Mouse (Mus musculus): Measurements from ENCODE around the gene Ubtd1. TPM values are rescaled to one million over a fixed set of nuclear protein-coding genes. Genes with fewer than 3 reads are reported as not detected.

The Ubtd1 gene
- total and polyA plus RNA-seq, 3 experiments: 3.4 to 5.8 (median 3.6) TPM

- no peak for TF ChIP-seq MXI1 (IDR thresholded peaks at IDR 0.05; ENCODE audit: low read depth, low read length)
- no peak for TF ChIP-seq ZC3H11A (IDR thresholded peaks at IDR 0.05; ENCODE audit: low read depth, low read length)
- TF ChIP-seq ZKSCAN1 (IDR thresholded peaks at IDR 0.05; ENCODE audit: borderline replicate concordance, low read depth, low read length): no peak
- TF ChIP-seq MYC (IDR thresholded peaks at IDR 0.05; ENCODE audit: low read depth, low read length): no peak
- TF ChIP-seq RCOR1 (conservative IDR thresholded peaks at IDR 0.05; ENCODE audit: low read depth, low read length): no peak
- no peak for TF ChIP-seq PAX5 (IDR thresholded peaks at IDR 0.05; ENCODE audit: low read length)
- no peak for TF ChIP-seq NELFE (IDR thresholded peaks at IDR 0.05; ENCODE audit: low read depth, low read length)
- no peak for TF ChIP-seq USF1 (IDR thresholded peaks at IDR 0.05; ENCODE audit: low read depth, low read length)
- no peak for TF ChIP-seq ZNF384 (IDR thresholded peaks at IDR 0.05; ENCODE audit: low read depth, low read length)
- no peak for TF ChIP-seq KAT2A (IDR thresholded peaks at IDR 0.05; ENCODE audit: insufficient replicate concordance, low read length)
- TF ChIP-seq MEF2A (IDR thresholded peaks at IDR 0.05; ENCODE audit: borderline replicate concordance, low read depth, low read length): no peak
- TF ChIP-seq CTCF (conservative IDR thresholded peaks at IDR 0.05 in 1 of 2, IDR thresholded peaks at IDR 0.05 in 1 of 2; ENCODE audit: low read depth in 2 of 2, low read length in 2 of 2): no peak
- H3K27me3 ChIP-seq (replicated peaks): no peaks in the 10 kb centered on the region
- no peak overlapping the region for H3K9ac ChIP-seq (ENCODE audit: insufficient read depth, low read depth)
- no peak overlapping the region for H3K4me2 ChIP-seq (ENCODE audit: insufficient read depth, low read depth, poor library complexity, severe bottlenecking)
- H3K4me1 ChIP-seq (ENCODE audit: control insufficient read depth in 1 of 2, insufficient read depth in 2 of 2): peaks cover 12 to 24% of the 10 kb centered on the region in 2 experiments; a peak in 3 of 4 replicates
- no peak overlapping the region for H3K4me3 ChIP-seq (replicated peaks in 1 of 3; ENCODE audit: low read depth in 2 of 3, low read length in 2 of 3, poor library complexity in 1 of 3)
- H3K36me3 ChIP-seq (replicated peaks in 1 of 2; ENCODE audit: control insufficient read depth in 1 of 2, insufficient read depth in 1 of 2, low read length in 1 of 2): no peaks in the 10 kb centered on the region
- in situ Hi-C loops (cut with MboI; ENCODE audit: low pct_ligation_motif_present, low pct_unique_long_range_greater_than_20kb, low sequenced_read_pairs) (no loop called here), dilution Hi-C loops (cut with MboI; ENCODE audit: extremely low pct_ligation_motif_present, extremely low pct_unique_long_range_greater_than_20kb, low sequenced_read_pairs) (no loop called here)
- no peak overlapping the region for H3K27ac ChIP-seq (ENCODE audit: insufficient read depth, low read depth)
- H3K9me3 ChIP-seq (replicated peaks; ENCODE audit: low read length): no peaks in the 10 kb centered on the region
- no peaks in the 10 kb centered on the region for H3K79me2 ChIP-seq (replicated peaks; ENCODE audit: control insufficient read depth, extremely low read depth, insufficient read depth, poor library complexity, severe bottlenecking)
- no peak for DNase-seq (ENCODE audit: extremely low read depth)
Measured at GRCm38 (mm10) chr19:42014231-42014825, 32.8 kb downstream of the Ubtd1 start.

- Histone ChIP-seq H3K4me1 (ENCODE audit: control insufficient read depth in 1 of 2, insufficient read depth in 2 of 2) (peaks cover 14 to 30% of the 10 kb centered on the region in 2 experiments; a peak in 3 of 4 replicates), H3K36me3 (replicated peaks in 1 of 2; ENCODE audit: control insufficient read depth in 1 of 2, insufficient read depth in 1 of 2, low read length in 1 of 2) (no peaks in the 10 kb centered on the region), H3K4me2 (ENCODE audit: insufficient read depth, low read depth, poor library complexity, severe bottlenecking) (no peak overlapping the region), H3K9ac (ENCODE audit: insufficient read depth, low read depth) (no peak overlapping the region), H3K27ac (ENCODE audit: insufficient read depth, low read depth) (no peak overlapping the region), H3K9me3 (replicated peaks; ENCODE audit: low read length) (no peaks in the 10 kb centered on the region), H3K27me3 (replicated peaks) (no peaks in the 10 kb centered on the region), H3K4me3 (replicated peaks in 1 of 3; ENCODE audit: low read depth in 2 of 3, low read length in 2 of 3, poor library complexity in 1 of 3) (no peak overlapping the region), H3K79me2 (replicated peaks; ENCODE audit: control insufficient read depth, extremely low read depth, insufficient read depth, poor library complexity, severe bottlenecking) (no peaks in the 10 kb centered on the region)
- dilution Hi-C loops (cut with MboI; ENCODE audit: extremely low pct_ligation_motif_present, extremely low pct_unique_long_range_greater_than_20kb, low sequenced_read_pairs): no loop called here
- in situ Hi-C loops (cut with MboI; ENCODE audit: low pct_ligation_motif_present, low pct_unique_long_range_greater_than_20kb, low sequenced_read_pairs): no loop called here
- TF ChIP-seq ZKSCAN1 (IDR thresholded peaks at IDR 0.05; ENCODE audit: borderline replicate concordance, low read depth, low read length) (no peak), POLR2AphosphoS2 (IDR thresholded peaks at IDR 0.05; ENCODE audit: low read depth, low read length) (no peak), MAX (IDR thresholded peaks at IDR 0.05; ENCODE audit: low read length) (no peak), CTCF (conservative IDR thresholded peaks at IDR 0.05 in 1 of 2, IDR thresholded peaks at IDR 0.05 in 1 of 2; ENCODE audit: low read depth in 2 of 2, low read length in 2 of 2) (no peak), SIN3A (IDR thresholded peaks at IDR 0.05; ENCODE audit: low read length) (no peak), MAZ (IDR thresholded peaks at IDR 0.05; ENCODE audit: low read depth, low read length) (no peak), KAT2A (IDR thresholded peaks at IDR 0.05; ENCODE audit: insufficient replicate concordance, low read length) (no peak), UBTF (IDR thresholded peaks at IDR 0.05; ENCODE audit: low read depth, low read length) (no peak), RCOR1 (conservative IDR thresholded peaks at IDR 0.05; ENCODE audit: low read depth, low read length) (no peak), ELF1 (IDR thresholded peaks at IDR 0.05; ENCODE audit: low read depth, low read length) (no peak), ETS1 (conservative IDR thresholded peaks at IDR 0.05; ENCODE audit: low read depth, low read length) (no peak), GABPA (IDR thresholded peaks at IDR 0.05; ENCODE audit: insufficient replicate concordance, low read depth, low read length) (no peak), BHLHE40 (IDR thresholded peaks at IDR 0.05; ENCODE audit: low read depth, low read length) (no peak), MYC (IDR thresholded peaks at IDR 0.05; ENCODE audit: low read depth, low read length) (no peak), USF1 (IDR thresholded peaks at IDR 0.05; ENCODE audit: low read depth, low read length) (no peak), EP300 (IDR thresholded peaks at IDR 0.05; ENCODE audit: low read length) (no peak), NRF1 (IDR thresholded peaks at IDR 0.05; ENCODE audit: low read depth, low read length) (no peak), MXI1 (IDR thresholded peaks at IDR 0.05; ENCODE audit: low read depth, low read length) (no peak)
- DNase-seq (ENCODE audit: extremely low read depth): no peak
Measured at GRCm38 (mm10) chr19:42015001-42015400, 33.4 kb downstream of the Ubtd1 start.

All from CH12.LX (cell line).